Mouse (Mus musculus) lung, adult 10 weeks (tissue): ENCODE results near the gene Tph2. TPM values are rescaled to one million over a fixed set of nuclear protein-coding genes. Genes with fewer than 3 reads are reported as not detected.

Experiments used
- polyA plus RNA-seq: library from polyadenylated mRNA; stranded (reverse); fragments of 350-450 nt; fragmentation: Illumina TruSeq; extraction: RNeasy Lipid Tissue Mini Kit (QIAGEN cat#74804); gene quantifications from one replicate; pipeline ENCODE4 v1.2.3, GENCODE M21; 2014; ENCODE audit warnings: low read depth, low replicate concordance; ENCODE audit not compliant: insufficient read depth

Gene Tph2
- polyA plus RNA-seq: not detected

GRCm38 (mm10) chr10:115184697-115185096 lies at the start of gene Tph2:
Gene Tph2, minus strand, starts transcription at chr10:115185022.

Other genes with a start within 250 kb of the Tph2 start
- gene Tbc1d15, start 66.4 kb upstream of the Tph2 start, polyA plus RNA-seq: 18.0 TPM
- gene Rab21, start 130.6 kb upstream of the Tph2 start, polyA plus RNA-seq: 27.7 TPM
- 12.6 TPM for gene Tmem19, start 177.5 kb upstream of the Tph2 start, polyA plus RNA-seq
- gene Thap2, start 199.4 kb upstream of the Tph2 start, polyA plus RNA-seq: 5.3 TPM
- gene Zfc3h1, start 199.9 kb upstream of the Tph2 start, polyA plus RNA-seq: 19.7 TPM